Mouse (Mus musculus) heart, adult 2 months (tissue): ENCODE data around the gene Dock1.

Experiments used
- CTCF ChIP-seq: fragments of 200-600 bp; IDR thresholded peaks from 2 replicates; pipeline ENCODE4 v1.8.1; 2022; ENCODE audit warnings: antibody characterized with exemption, mild to moderate bottlenecking, moderate library complexity
- EP300 ChIP-seq: fragments of 200-500 bp; IDR thresholded peaks from 2 replicates; pipeline ENCODE4 v1.6.1; 2011; ENCODE audit warnings: low read depth, low read length, control low read depth; ENCODE audit not compliant: insufficient read depth
- POLR2A ChIP-seq: fragments of 200-500 bp; IDR thresholded peaks from 2 replicates; pipeline ENCODE4 v1.6.1; 2011; ENCODE audit warnings: mild to moderate bottlenecking, low read depth, low read length, control low read depth; ENCODE audit not compliant: insufficient read depth

DNA sequence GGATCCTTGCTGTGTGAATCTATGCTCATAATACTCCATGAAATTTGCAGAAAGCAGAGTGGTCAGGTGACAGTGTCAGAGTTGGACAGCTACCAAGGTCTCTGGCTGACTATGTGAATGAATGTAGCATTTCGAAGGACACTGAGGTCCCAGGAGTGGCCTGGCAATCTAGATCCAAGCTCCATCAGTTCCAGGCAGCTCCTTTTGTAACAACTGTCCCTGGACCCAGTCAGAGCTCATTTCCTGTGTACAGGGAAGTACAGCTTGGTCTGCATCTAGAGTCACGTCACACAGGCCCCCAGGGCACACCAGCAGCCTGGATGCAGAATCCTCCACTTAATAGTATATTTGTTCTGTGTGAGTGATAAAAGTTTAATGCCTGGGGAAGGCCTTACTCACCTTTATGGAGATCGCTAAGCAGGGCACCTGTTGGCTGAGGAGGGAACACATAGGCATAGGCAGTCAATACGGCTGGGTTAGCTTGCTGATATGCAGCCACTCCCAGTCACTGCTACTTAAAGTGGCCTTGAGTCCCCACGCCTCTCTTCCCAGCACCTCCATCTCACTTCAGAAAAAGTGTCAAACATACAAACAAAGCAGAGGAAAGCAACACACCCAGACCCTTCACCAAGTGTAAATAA is 4.7 kb upstream of the Dock1 start:
- TF ChIP-seq EP300 (no peak), POLR2A (no peak), CTCF (no peak)
